Mouse (Mus musculus) left cerebral cortex, adult 8-10 months (tissue): ENCODE results near the gene Olfr789. TPM values are rescaled to one million over a fixed set of nuclear protein-coding genes. Genes with fewer than 3 reads are reported as not detected.

Experiments
- DNase-seq, 2 experiments: peaks; one replicate each; pipeline ENCODE4 v3.0.0; 2022; ENCODE audit warnings: low spot score in 2 of 2
- total RNA-seq, 4 experiments: library from RNA; stranded (reverse); gene quantifications; 2 replicates each; pipeline ENCODE4 v1.2.4; 2022

Olfr789 gene
- total RNA-seq: not detected

GRCm38 (mm10) chr10:129484452-129484851, at the start of gene Olfr789:
TSS of gene Olfr789 (plus strand) at chr10:129484752.
- DNase-seq: no peak

- DNase-seq: no peak
Observed at GRCm38 (mm10) chr10:129461562-129461961, 23.0 kb upstream of the Olfr789 start, which contains the start of gene Olfr787. TSS of gene Olfr787 (plus strand) at chr10:129461862.

- no peak for DNase-seq
Observed at GRCm38 (mm10) chr10:129470698-129471097, 13.9 kb upstream of the Olfr789 start, which contains the start of gene Olfr788. TSS of gene Olfr788 (plus strand) at chr10:129470998.

- DNase-seq: no peak
Observed at GRCm38 (mm10) chr10:129473256-129473655, 11.3 kb upstream of the Olfr789 start.

DNA sequence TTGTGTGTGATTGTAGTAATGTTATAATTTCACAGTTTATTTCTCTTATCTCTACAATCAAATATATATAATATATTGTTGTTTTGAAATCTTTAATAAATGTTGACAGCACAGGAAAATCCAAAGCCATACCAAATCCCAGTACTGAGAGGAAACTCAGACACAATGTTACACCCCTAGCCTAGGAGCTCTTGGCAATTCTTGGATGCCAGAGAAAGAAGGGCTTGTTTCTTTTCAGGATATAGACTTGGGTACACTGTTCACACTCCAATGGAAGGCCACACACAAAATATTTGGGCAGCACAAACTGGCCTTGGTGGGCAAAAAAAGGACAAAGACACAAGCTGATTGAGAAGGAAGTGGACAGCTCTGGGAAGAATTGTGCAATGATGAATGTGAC, 10.8 kb upstream of the Olfr789 start:
- DNase-seq: no peak

DNA sequence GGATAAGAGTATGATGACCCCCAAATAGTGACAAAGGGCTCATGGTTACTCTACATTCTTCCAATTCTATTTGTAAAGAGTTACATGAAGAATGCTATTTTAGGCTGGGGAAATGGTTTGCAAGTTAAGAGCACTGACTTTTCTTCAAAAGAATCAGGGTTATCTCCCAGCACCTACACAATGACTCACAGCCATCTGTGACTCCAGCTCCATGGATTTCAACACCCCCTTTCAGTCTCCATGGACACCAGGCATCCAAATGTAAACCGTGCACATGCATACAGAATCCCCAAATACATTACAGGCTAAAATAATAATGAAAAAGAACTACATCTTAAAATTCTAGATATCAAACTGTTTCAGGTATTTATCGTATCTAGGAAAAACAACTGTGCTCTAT, 5.5 kb downstream of the Olfr789 start:
- peak in 1 of 2 experiments; percentile 43 for DNase-seq

- DNase-seq: no peak
Observed at GRCm38 (mm10) chr10:129498192-129498591, 13.6 kb downstream of the Olfr789 start, which contains the start of gene Olfr790. TSS of gene Olfr790 (plus strand) at chr10:129498492.

GRCm38 (mm10) chr10:129521492-129521891, 36.9 kb downstream of the Olfr789 start, which contains the start of gene Olfr791:
TSS of gene Olfr791 (plus strand) at chr10:129521792.
- no peak for DNase-seq

GRCm38 (mm10) chr10:129538862-129539261, 54.3 kb downstream of the Olfr789 start, which contains the start of gene Olfr792:
TSS of gene Olfr792 (plus strand) at chr10:129539162.
- DNase-seq: no peak

Other genes with a start within 250 kb of the Olfr789 start
- not detected for gene Olfr774, start 248.5 kb upstream of the Olfr789 start, total RNA-seq
- not detected for gene Olfr775, start 236.3 kb upstream of the Olfr789 start, total RNA-seq
- not detected for gene Olfr776, start 225.6 kb upstream of the Olfr789 start, total RNA-seq
- gene Olfr777, start 213.3 kb upstream of the Olfr789 start, total RNA-seq: not detected
- not detected for gene Olfr780, start 166.6 kb upstream of the Olfr789 start, total RNA-seq
- not detected for gene Olfr781, start 155.9 kb upstream of the Olfr789 start, total RNA-seq
- gene Olfr782, start 135.9 kb upstream of the Olfr789 start, total RNA-seq: not detected
- under 1 TPM; 0.12 to 0.26 (median 0.16) TPM for gene Olfr784, start 100.7 kb upstream of the Olfr789 start, total RNA-seq
- gene Olfr785, start 79.3 kb upstream of the Olfr789 start, total RNA-seq: not detected
- not detected for gene Olfr786, start 57.4 kb upstream of the Olfr789 start, total RNA-seq
- gene Olfr787, start 22.9 kb upstream of the Olfr789 start, total RNA-seq: not detected
- gene Olfr788, start 13.8 kb upstream of the Olfr789 start, total RNA-seq: not detected
- gene Olfr790, start 13.7 kb downstream of the Olfr789 start, total RNA-seq: not detected
- gene Olfr791, start 37.0 kb downstream of the Olfr789 start, total RNA-seq: not detected
- gene Olfr792, start 54.4 kb downstream of the Olfr789 start, total RNA-seq: not detected
- not detected for gene Olfr794, start 82.9 kb downstream of the Olfr789 start, total RNA-seq
- not detected for gene Olfr796, start 127.8 kb downstream of the Olfr789 start, total RNA-seq
- gene Olfr798, start 143.2 kb downstream of the Olfr789 start, total RNA-seq: not detected
- not detected for gene Olfr799, start 152.7 kb downstream of the Olfr789 start, total RNA-seq
- gene Olfr800, start 172.9 kb downstream of the Olfr789 start, total RNA-seq: not detected
- gene Olfr801, start 189.1 kb downstream of the Olfr789 start, total RNA-seq: not detected
- gene Olfr802, start 203.4 kb downstream of the Olfr789 start, total RNA-seq: under 1 TPM in 1 of 4 experiments, not detected in 3; 0.11 TPM
- not detected for gene Olfr803, start 209.5 kb downstream of the Olfr789 start, total RNA-seq
- gene Olfr804, start 218.5 kb downstream of the Olfr789 start, total RNA-seq: not detected
- gene Olfr805, start 244.6 kb downstream of the Olfr789 start, total RNA-seq: not detected